Mouse (Mus musculus): ENCODE measurements around the gene Ghrhr. TPM values are rescaled to one million over a fixed set of nuclear protein-coding genes. Genes with fewer than 3 reads are reported as not detected.

Gene Ghrhr
- total RNA-seq (2014; rRNA removed; ENCODE audit: low replicate concordance) (not detected in 2 replicates), polyA plus RNA-seq (2015; fragmentation: Nextera tagmentation; extraction: Ambion mirVana) (not detected in 2 replicates)

- H3K4me2 ChIP-seq (ENCODE audit: low read depth, low read length) = no peak within 1 kb of the TSS
- no peak for TF ChIP-seq EP300 (IDR thresholded peaks at IDR 0.05; ENCODE audit: low read depth)
- no peaks in the 10 kb centered on the region for H3K4me1 ChIP-seq (ENCODE audit: control insufficient read depth, insufficient read depth)
- 0 out of 2 replicates have a peak, but pooled peaks cover 3% of the 10 kb centered on the region for H3K9me3 ChIP-seq (replicated peaks; ENCODE audit: control insufficient read depth, low read length)
- DNase-seq (ENCODE audit: low spot score) (no peak), ATAC-seq (ENCODE audit: insufficient read depth, low read depth) (no peak)
- H3K27me3 ChIP-seq (ENCODE audit: control insufficient read depth, insufficient read depth, low read length) = peaks cover 10% of the 10 kb centered on the region; the same call in 1 of the 2 replicates
- no peak within 1 kb of the TSS for H3K4me3 ChIP-seq (ENCODE audit: low read depth, low read length)
- no peaks in the 10 kb centered on the region for H3K36me3 ChIP-seq (replicated peaks; ENCODE audit: control insufficient read depth, insufficient read depth, low read length)
- no peak within 1 kb of the TSS for H3K9ac ChIP-seq (replicated peaks; ENCODE audit: low read depth, low read length)
- no peak within 1 kb of the TSS for H3K27ac ChIP-seq (ENCODE audit: low read depth)
- WGBS = 73% methylated on average over 6 of the region's 6 CpGs
Observed at GRCm38 (mm10) chr6:55376076-55376475, at the start of gene Ghrhr. TSS of gene Ghrhr (plus strand) at chr6:55376295.

GRCm38 (mm10) chr6:55326299-55326698 is 49.8 kb upstream of the Ghrhr start:
- Histone ChIP-seq H3K4me2 (ENCODE audit: low read depth, low read length) (no peak overlapping the region), H3K9me3 (replicated peaks; ENCODE audit: control insufficient read depth, low read length) (no peaks in the 10 kb centered on the region), H3K4me3 (ENCODE audit: low read depth, low read length) (no peak overlapping the region), H3K36me3 (replicated peaks; ENCODE audit: control insufficient read depth, insufficient read depth, low read length) (no peaks in the 10 kb centered on the region), H3K27me3 (ENCODE audit: control insufficient read depth, insufficient read depth, low read length) (no peaks in the 10 kb centered on the region), H3K9ac (replicated peaks; ENCODE audit: low read depth, low read length) (no peak overlapping the region), H3K27ac (ENCODE audit: low read depth) (peak overlapping the region; percentile 22), H3K4me1 (ENCODE audit: control insufficient read depth, insufficient read depth) (peaks cover 18% of the 10 kb centered on the region)
- ATAC-seq (ENCODE audit: insufficient read depth, low read depth) (0 out of 2 replicates have a peak, but pooled peaks have one; percentile 28), DNase-seq (ENCODE audit: low spot score) (no peak)
- TF ChIP-seq EP300 (IDR thresholded peaks at IDR 0.05; ENCODE audit: low read depth) = no peak
- WGBS = 36% methylated on average over 4 of the region's 4 CpGs

GRCm38 (mm10) chr6:55327326-55327725 is 48.8 kb upstream of the Ghrhr start:
- H3K27me3 ChIP-seq (ENCODE audit: control insufficient read depth, insufficient read depth, low read length) = no peaks in the 10 kb centered on the region
- no peaks in the 10 kb centered on the region for H3K9me3 ChIP-seq (replicated peaks; ENCODE audit: control insufficient read depth, low read length)
- DNase-seq (ENCODE audit: low spot score) = peak; percentile 28
- TF ChIP-seq CTCF (IDR thresholded peaks at IDR 0.05; ENCODE audit: low read depth) (no peak), EP300 (IDR thresholded peaks at IDR 0.05; ENCODE audit: low read depth) (no peak)
- H3K4me1 ChIP-seq (ENCODE audit: control insufficient read depth, insufficient read depth) = peaks cover 19% of the 10 kb centered on the region
- H3K27ac ChIP-seq (ENCODE audit: low read depth) = peak overlapping the region; percentile 22
- 60% methylated on average over 13 of the region's 13 CpGs for WGBS
- ATAC-seq (ENCODE audit: insufficient read depth, low read depth) = peak; percentile 57
- H3K36me3 ChIP-seq (replicated peaks; ENCODE audit: control insufficient read depth, insufficient read depth, low read length) = no peaks in the 10 kb centered on the region
- no peak overlapping the region for H3K9ac ChIP-seq (replicated peaks; ENCODE audit: low read depth, low read length)
- H3K4me2 ChIP-seq (ENCODE audit: low read depth, low read length) = no peak overlapping the region
- H3K4me3 ChIP-seq (ENCODE audit: low read depth, low read length) = no peak overlapping the region

GRCm38 (mm10) chr6:55328179-55328578 is 47.9 kb upstream of the Ghrhr start:
- ATAC-seq (ENCODE audit: insufficient read depth, low read depth) (no peak), DNase-seq (ENCODE audit: low spot score) (no peak)
- Histone ChIP-seq H3K9ac (replicated peaks; ENCODE audit: low read depth, low read length) (no peak overlapping the region), H3K4me3 (ENCODE audit: low read depth, low read length) (no peak overlapping the region), H3K4me2 (ENCODE audit: low read depth, low read length) (no peak overlapping the region), H3K9me3 (replicated peaks; ENCODE audit: control insufficient read depth, low read length) (no peaks in the 10 kb centered on the region), H3K27ac (ENCODE audit: low read depth) (peak overlapping the region; percentile 8; the same call in 1 of the 2 replicates), H3K4me1 (ENCODE audit: control insufficient read depth, insufficient read depth) (peaks cover 28% of the 10 kb centered on the region), H3K36me3 (replicated peaks; ENCODE audit: control insufficient read depth, insufficient read depth, low read length) (no peaks in the 10 kb centered on the region), H3K27me3 (ENCODE audit: control insufficient read depth, insufficient read depth, low read length) (no peaks in the 10 kb centered on the region)
- 47% methylated on average over 4 of the region's 4 CpGs for WGBS
- TF ChIP-seq EP300 (IDR thresholded peaks at IDR 0.05; ENCODE audit: low read depth) (no peak), CTCF (IDR thresholded peaks at IDR 0.05; ENCODE audit: low read depth) (no peak)

GRCm38 (mm10) chr6:55331315-55331714 is 44.8 kb upstream of the Ghrhr start:
- H3K36me3 ChIP-seq (replicated peaks; ENCODE audit: control insufficient read depth, insufficient read depth, low read length) = no peaks in the 10 kb centered on the region
- TF ChIP-seq CTCF (IDR thresholded peaks at IDR 0.05; ENCODE audit: low read depth) (no peak), EP300 (IDR thresholded peaks at IDR 0.05; ENCODE audit: low read depth) (no peak)
- WGBS = 50% methylated on average over 6 of the region's 6 CpGs
- H3K4me3 ChIP-seq (ENCODE audit: low read depth, low read length) = no peak overlapping the region
- H3K9me3 ChIP-seq (replicated peaks; ENCODE audit: control insufficient read depth, low read length) = no peaks in the 10 kb centered on the region
- peaks cover 37% of the 10 kb centered on the region for H3K4me1 ChIP-seq (ENCODE audit: control insufficient read depth, insufficient read depth)
- DNase-seq (ENCODE audit: low spot score) = no peak
- H3K9ac ChIP-seq (replicated peaks; ENCODE audit: low read depth, low read length) = no peak overlapping the region
- H3K27me3 ChIP-seq (ENCODE audit: control insufficient read depth, insufficient read depth, low read length) = no peaks in the 10 kb centered on the region
- ATAC-seq (ENCODE audit: insufficient read depth, low read depth) = no peak
- no peak overlapping the region for H3K27ac ChIP-seq (ENCODE audit: low read depth)
- H3K4me2 ChIP-seq (ENCODE audit: low read depth, low read length) = no peak overlapping the region

GRCm38 (mm10) chr6:55332100-55332772 is 43.9 kb upstream of the Ghrhr start:
- Histone ChIP-seq H3K9me3 (replicated peaks; ENCODE audit: control insufficient read depth, low read length) (no peaks in the 10 kb centered on the region), H3K4me1 (ENCODE audit: control insufficient read depth, insufficient read depth) (peaks cover 40% of the 10 kb centered on the region), H3K27me3 (ENCODE audit: control insufficient read depth, insufficient read depth, low read length) (no peaks in the 10 kb centered on the region), H3K4me2 (ENCODE audit: low read depth, low read length) (no peak overlapping the region), H3K27ac (ENCODE audit: low read depth) (peak overlapping the region; percentile 44; the same call in 1 of the 2 replicates), H3K4me3 (ENCODE audit: low read depth, low read length) (no peak overlapping the region), H3K36me3 (replicated peaks; ENCODE audit: control insufficient read depth, insufficient read depth, low read length) (no peaks in the 10 kb centered on the region), H3K9ac (replicated peaks; ENCODE audit: low read depth, low read length) (no peak overlapping the region)
- no peak for TF ChIP-seq CTCF (IDR thresholded peaks at IDR 0.05; ENCODE audit: low read depth)
- no peak for TF ChIP-seq EP300 (IDR thresholded peaks at IDR 0.05; ENCODE audit: low read depth)
- no peak for DNase-seq (ENCODE audit: low spot score)
- 28% methylated on average over 5 of the region's 5 CpGs for WGBS
- no peak for ATAC-seq (ENCODE audit: insufficient read depth, low read depth)

Measured in heart, postnatal 0 days (tissue).